Mouse (Mus musculus) left cerebral cortex, adult 18-20 months (tissue): Measurements from ENCODE around the gene Qrfpr. TPM values are rescaled to one million over a fixed set of nuclear protein-coding genes. Genes with fewer than 3 reads are reported as not detected.

Source experiments
- DNase-seq, 2 experiments: peaks; one replicate each; pipeline ENCODE4 v3.0.0; 2021 to 2022; ENCODE audit warnings: low spot score in 2 of 2, mixed read lengths in 1 of 2
- long read RNA-seq, 2 experiments: library from polyadenylated mRNA; stranded (forward); transcript quantifications; one replicate each; pipeline ENCODE4 v2.0.0; 2021
- total RNA-seq, 2 experiments: library from RNA; stranded (reverse); gene quantifications; 2 replicates each; pipeline ENCODE4 v1.2.3; 2021

The Qrfpr gene
- total RNA-seq: 1 to 10 TPM; 4.7 to 5.5 TPM
- long read RNA-seq, experiment 1, transcript Qrfpr-201 (6 exons, 1,839 nt): major isoform, 5 of 7 reads
- long read RNA-seq, experiment 1, partial matches to known transcripts: 0 of 7 reads
- long read RNA-seq, experiment 1, other reads (novel, unspliced or antisense): 2 of 7 reads
- long read RNA-seq, experiment 2, transcript Qrfpr-201 (6 exons, 1,839 nt): major isoform, 11 of 14 reads
- long read RNA-seq, experiment 2, partial matches to known transcripts: 2 of 14 reads
- long read RNA-seq, experiment 2, other reads (novel, unspliced or antisense): 0 of 14 reads

DNA sequence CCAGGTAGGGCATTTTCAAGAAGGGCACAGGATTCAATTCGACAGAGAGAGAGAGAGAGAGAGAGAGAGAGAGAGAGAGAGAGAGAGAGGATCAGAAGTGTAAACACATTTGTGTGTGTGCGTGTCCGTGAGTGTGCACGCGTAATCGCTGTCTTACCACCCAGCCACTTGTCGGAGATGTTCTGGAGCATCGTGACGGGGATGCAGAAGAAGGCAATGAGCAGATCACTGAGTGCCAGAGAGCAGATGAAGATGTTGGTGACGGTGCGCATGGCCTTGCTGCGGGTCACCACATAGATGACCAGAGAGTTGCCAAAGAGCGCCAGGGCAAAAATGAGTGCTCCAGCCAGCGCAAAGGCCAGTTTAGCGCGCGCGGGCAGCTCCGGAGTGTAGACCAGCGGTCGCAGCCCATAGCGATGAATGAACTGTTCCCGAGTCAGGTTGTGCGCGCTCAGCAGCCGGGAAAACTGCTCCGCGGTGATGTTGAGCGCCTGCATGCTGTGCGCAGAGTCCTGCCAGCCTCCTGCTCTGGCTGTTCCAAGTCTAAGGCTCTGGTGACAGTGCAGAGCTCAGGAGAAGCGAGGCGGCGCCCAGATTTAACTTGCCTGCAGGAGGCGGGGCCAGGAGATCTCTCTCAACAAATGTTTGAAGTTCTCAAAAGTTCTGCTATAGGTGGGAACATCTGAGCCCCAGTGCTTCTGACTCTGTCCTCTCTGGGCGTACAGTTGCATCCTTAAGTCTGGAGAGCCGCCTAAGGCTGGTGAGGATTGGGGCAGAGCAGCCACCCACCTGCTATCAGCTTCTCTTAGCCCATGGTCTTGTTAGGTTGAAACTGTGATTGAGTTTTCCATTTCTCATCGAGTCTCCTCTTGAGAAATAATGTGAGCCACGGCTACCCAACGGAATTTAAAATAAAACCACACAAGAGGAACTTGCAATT is at the start of gene Qrfpr:
Qrfpr (minus strand) TSS at position 571 of the 940 bp plus-strand sequence.
- DNase-seq: peak; percentile 50 to 52

GRCm38 (mm10) chr3:36263873-36264272 is 41.8 kb upstream of the Qrfpr start:
- DNase-seq: no peak

DNA sequence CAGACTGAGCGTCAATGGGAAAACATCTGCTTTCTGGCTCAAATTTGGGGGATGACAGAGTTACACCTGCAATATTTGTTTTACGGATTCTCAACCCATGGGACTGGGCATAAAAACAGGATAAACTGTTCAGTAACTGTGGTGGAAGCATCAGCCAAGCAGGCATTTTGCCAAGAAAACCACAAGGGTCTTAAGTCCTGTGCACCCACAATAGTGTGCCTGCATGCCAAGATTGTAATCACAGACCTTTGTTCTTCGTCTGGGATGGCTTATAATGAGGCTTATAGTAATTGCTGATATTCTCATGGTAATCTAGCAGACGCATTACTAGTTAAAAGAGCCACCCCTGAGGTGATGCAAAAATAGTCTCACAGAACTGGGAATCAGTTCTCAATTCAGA is 41.2 kb upstream of the Qrfpr start:
- no peak for DNase-seq

- DNase-seq: peak; percentile 5 to 6
Observed at GRCm38 (mm10) chr3:36250585-36250984, 28.5 kb upstream of the Qrfpr start.

DNA sequence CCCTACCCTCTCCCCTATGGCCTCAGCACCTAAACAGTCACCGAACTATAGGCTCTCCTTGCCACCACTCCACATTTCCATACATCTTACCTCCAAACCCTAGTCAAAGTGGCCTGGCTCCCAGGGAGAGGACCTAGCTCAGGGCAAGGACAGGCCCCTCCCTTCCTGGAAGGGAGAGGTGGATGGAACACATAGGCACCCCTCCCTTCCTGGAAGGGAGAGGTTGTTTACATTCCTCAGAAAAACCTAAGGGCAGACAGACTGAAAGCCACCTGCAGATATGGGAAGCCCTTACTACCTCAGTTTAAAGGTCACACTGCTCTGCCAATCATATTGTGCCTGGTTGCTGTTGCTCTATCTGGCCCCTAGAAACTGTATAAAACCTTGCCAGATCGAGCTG is 26.3 kb upstream of the Qrfpr start:
- DNase-seq: no peak

GRCm38 (mm10) chr3:36229941-36230340 is 7.8 kb upstream of the Qrfpr start:
- DNase-seq: no peak

DNA sequence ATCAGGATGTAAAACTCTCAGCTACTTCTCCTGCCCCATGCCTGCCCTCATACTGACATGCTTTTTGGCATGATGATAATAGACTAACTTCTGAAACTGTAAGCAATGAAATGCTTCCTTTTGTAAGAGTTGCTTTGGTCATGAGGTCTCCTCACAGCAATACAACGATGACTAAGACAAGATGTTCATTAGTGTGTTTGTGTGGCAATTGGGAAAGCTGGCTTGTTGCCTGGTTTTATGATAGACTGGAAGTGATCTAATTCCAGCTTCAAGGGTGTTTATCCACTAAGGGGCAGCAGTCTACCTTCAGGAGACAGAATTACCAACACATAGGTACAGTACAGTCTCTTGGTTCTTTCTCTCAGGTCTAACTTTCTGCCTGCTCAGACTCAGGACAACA is 5.1 kb upstream of the Qrfpr start:
- DNase-seq: no peak

DNA sequence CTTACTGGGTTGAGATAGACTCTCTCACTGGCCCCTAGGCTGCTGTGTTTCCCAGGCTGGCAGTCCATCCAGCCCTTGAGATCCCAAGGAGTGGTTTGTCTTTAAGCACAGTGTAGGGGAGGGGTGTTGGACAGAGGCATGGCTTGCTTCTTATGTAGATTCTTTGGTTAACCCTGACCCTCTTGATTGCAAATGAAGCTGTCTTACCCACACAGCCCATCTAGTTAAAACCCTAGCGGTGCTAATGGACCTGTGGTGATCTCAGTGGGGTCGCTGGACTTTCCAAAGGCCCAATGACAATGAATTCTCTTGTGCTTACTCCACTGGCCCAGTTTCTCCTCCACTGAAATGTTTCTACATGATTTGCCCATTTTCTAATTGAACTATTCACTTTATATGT is 1.2 kb upstream of the Qrfpr start:
- DNase-seq: no peak

GRCm38 (mm10) chr3:36212758-36213157 is 9.4 kb downstream of the Qrfpr start:
- DNase-seq: no peak

GRCm38 (mm10) chr3:36210939-36211338 is 11.2 kb downstream of the Qrfpr start:
- DNase-seq: no peak

- peak; percentile 46 for DNase-seq
Observed at GRCm38 (mm10) chr3:36209776-36210555, 12.1 kb downstream of the Qrfpr start.

GRCm38 (mm10) chr3:36207520-36208264 is 14.4 kb downstream of the Qrfpr start:
- no peak for DNase-seq

DNA sequence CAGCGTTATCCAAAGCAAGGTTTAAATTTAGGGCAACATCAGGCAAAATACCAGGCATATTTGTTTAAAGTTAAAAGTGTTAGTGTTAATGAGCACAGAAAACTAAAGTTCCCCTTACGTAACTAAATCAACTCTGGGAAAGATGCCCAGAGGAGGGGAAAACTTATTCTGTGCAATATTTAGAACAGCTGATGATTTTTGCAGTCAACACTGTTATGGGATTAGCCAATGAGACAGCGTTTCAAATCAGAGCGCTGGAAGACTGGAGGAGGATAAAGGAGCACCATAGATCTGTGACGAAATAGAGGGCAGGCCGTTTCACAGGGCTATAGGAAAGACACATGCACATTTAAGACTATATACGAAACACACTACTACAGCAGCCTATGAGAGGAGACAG is 19.2 kb downstream of the Qrfpr start:
- peak in 1 of 2 experiments; percentile 45 for DNase-seq

GRCm38 (mm10) chr3:36201098-36201497 is 21.0 kb downstream of the Qrfpr start:
- no peak for DNase-seq

GRCm38 (mm10) chr3:36189243-36189642 is 32.9 kb downstream of the Qrfpr start:
- no peak for DNase-seq

DNA sequence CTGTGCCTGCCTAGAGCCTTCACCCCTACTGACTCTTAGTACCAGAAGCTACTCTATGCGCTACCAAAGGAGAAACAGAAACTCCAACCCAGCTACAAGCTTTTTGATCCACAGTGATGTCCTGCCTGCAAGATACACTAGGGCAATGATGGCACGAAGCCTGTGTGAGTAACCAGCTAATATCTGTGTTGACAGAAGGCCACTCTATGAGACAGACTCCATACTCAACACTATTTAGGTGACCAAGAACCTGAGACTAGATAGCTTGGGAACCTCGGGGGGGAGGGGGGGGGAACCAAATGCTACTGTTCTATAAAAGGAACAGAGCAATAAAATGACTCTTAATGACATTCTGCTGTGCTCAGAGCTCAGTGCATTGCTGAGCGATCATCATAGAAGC is 35.6 kb downstream of the Qrfpr start:
- no peak for DNase-seq

GRCm38 (mm10) chr3:36181519-36181918 is 40.6 kb downstream of the Qrfpr start:
- DNase-seq: peak; percentile 56 to 77

GRCm38 (mm10) chr3:36173761-36174160 is 48.4 kb downstream of the Qrfpr start:
- DNase-seq: no peak

DNA sequence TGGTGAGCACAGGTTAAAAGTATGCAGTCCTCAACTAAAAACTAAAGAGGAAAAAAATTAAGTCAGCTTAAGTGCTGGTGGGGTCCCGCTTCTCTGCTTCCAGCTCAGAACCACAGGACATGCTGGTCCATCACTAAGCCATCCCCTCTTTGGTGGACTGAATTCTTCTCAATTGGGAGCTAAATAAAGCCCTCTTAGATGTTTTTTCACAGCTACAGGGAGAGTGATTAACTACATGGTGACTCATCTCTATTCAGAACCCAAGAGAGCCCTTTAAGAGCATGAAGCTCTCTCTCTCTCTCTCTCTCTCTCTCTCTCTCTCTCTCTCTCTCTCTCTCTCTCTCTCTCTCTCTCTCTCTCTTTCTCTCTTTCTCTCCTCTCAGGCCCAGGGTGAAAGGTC is 50.8 kb downstream of the Qrfpr start:
- no peak for DNase-seq

GRCm38 (mm10) chr3:36170670-36171210 is 51.4 kb downstream of the Qrfpr start:
- DNase-seq: no peak
